Mouse (Mus musculus): ENCODE measurements around the gene Gm28047.

Gene Gm28047

DNA sequence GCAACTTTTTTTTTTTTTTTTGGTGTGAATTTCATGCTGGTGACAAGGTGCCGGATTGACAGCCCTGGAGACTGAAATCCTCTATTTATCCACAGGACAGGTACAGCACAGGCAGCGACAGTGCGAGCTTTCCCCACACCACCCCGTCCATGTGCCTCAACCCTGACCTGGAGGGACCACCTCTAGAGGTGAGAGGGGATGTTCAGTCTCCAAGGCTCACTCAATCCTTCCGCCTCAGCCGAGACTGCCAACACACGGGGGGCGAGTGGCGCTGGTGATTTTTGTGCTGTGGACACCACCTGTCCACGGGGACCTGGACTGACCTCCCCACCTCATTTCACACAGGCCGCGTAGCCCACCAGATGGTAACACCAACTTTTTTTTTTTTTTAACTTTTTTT, 139.0 kb downstream of the Gm28047 start:
- no peak for DNase-seq

- no peak for DNase-seq
These were observed 141.7 kb downstream of the Gm28047 start for GRCm38 (mm10) chr15:102483136-102483535.

GRCm38 (mm10) chr15:102474520-102474919, 150.3 kb downstream of the Gm28047 start:
- DNase-seq: no peak
